Mouse (Mus musculus): Measurements from ENCODE around the gene Noa1.

Gene Noa1

DNA sequence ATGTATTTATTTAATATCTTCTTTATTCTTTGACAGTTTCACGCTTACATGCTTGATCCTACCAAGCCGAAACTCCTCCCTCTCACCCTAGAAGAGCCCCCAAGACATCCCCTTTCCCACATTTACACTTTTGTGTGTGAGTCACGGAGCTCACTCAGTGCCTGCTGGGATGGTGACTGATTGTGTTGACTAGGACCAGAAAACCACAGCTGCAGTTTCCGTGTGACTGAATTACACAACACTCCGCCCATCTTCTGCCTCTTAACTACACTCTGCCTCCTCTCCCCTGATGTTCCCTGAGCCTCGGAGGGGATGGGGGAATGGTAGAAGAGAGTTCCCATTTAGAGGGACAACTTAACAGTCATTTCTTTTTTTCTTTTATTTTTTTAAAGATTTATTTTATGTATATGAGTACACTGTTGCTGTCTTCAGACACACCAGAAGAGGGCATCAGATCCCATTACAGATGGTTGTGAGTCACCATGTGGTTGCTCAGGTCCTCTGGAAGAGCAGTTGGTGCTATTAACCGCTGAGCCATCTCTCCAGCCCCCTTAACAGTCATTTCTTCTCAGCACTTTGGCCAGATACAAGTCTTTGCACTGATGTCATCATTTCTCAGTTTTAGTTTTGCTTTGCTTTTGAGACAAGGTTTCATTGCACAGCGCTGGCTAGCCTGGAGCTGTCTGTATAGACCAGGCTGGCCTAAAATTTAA is 57.6 kb downstream of the Noa1 start:
- DNase-seq (ENCODE audit: low spot score): no peak

DNA sequence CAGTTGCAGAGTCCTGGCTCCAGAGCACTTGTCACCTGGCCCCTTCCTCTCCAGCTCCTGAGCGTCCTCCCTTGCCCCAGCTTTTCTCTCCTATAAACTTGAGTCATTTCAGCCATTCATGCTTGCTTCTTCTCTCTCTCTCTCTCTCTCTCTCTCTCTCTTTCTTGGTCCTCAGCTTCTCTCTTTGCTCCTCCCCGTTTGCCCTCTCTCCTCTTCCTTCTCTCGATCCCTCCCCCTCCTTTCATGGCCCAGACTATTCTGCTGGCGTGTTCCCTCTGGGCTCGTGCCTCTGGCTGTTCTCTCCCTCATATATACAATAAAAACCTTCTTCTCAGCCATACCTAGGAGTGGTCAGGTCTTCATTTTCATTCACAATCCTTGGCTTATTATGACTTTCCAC is 58.2 kb downstream of the Noa1 start:
- no peak for DNase-seq (ENCODE audit: low spot score)

DNA sequence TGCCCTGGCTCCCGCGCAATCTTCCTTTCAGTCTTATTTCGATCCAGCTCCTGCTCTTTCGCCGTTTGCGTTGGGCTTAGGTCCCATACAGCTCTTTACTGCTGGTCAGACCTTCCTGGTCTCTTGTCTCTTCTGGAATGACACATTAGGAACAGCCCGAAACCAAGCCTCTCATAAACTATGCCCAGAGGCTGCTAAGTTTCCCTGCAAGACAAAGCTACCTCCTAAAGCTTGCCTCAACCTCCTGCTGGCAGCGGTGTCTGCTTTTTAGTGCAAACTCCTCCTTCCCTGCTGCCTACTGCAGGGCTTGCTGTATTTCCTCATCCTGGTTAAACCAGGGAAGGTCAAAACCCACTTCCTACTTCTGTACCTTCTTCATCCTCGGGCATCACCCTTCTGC is 59.8 kb downstream of the Noa1 start:
- DNase-seq (ENCODE audit: low spot score): no peak

DNA sequence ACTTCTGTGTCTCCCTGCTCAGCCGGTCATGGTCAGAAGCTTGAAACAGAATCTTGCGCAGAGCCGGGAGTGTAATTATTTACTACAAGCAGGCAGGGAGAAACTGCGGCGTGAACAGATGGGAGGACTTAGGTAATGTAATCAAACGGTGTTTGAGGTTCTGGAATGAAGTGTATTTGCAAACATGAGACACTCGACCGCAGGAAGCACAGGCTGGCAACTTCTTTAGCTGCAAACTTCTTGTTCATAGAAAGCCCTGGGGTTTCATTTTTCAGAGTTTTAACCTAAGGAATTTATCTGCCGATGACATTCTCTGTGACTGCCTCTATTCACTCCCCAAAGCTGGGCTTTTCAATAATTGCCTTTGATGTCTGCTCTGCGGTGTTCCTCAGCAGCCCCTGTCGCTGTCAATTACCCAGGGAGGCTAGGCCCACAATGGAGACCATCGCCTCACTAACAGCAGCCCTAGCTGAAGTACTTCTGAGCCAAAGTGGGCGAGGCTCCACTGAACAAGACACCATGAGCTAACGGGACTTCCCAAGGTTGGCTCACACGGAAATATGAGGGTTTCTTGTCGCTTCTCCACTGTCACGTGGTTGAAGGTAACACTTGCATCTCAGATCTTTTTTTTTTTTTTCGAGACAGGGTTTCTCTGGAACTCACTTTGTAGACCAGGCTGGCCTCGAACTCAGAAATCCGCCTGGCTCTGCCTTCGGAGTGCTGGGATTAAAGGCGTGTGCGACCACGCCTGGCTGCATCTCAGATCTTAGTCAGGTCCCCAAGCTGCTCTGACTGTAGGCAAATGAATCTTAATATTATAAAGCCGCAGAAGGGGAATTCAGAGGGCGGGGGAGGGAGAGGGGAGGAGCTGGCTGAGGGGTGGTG is 63.9 kb downstream of the Noa1 start:
- DNase-seq (ENCODE audit: low spot score): no peak

DNA sequence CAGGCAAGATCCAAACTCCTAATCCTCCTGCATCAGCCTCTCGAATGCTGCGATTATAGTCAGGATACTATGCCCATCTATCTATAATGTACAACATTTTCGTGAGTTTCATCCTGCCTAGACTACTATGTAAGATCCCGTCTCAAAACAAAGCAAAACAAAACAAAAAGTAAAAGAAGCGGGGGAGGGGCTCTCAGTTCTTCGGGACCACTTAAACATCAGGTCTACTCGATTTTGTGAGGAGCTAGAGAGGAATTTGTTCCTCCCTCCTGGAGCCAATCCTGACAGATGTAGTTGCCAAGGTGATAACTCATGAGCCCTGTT is 64.5 kb downstream of the Noa1 start:
- no peak for DNase-seq (ENCODE audit: low spot score)

DNA sequence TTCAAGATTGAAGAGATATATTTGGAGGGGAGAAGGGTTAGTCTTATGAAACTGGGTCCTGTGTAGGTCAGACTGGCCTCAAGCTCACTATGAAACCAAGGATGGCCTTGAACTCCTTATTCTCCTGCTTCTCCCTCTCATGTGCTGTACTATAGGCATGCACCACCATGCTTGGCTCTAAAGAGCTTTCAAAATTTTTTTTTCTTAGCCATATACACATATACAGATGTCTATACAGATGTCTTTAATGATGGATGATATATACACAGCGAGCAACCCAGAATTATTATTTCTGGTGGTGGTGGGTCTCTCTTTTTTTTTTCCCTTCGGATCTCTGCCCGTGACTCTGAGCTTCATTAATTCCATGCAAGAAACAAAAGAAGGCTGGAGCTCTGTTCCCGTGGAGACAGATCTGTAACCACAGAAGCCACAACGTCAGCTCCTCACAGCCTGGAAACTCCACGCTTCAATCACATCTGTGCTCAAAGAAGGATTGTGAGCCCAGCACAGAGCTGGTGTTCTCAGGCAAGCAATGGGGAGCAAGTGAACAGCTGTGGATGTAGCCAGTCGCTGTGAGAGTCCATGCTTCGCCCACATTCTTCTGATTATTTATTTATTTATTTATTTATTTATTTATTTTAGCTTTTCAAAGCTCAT is 65.4 kb downstream of the Noa1 start:
- no peak for DNase-seq (ENCODE audit: low spot score)
